Mouse (Mus musculus) mouse embryonic stem cell (cell line): ENCODE data around the gene Htatsf1.

ENCODE experiments used
- in situ Hi-C, 2 experiments: fragments of 300-500 bp; cut with MboI; formaldehyde crosslinking; loops; 1 replicate in 1 of 2; 3 replicates in 1 of 2; pipeline ENCODE4 v1.14.3; 2019 to 2020; ENCODE audit warnings: low sequenced_read_pairs in 2 of 2, low pct_unique_long_range_greater_than_20kb in 1 of 2, mixed read lengths in 1 of 2; ENCODE audit not compliant: unreplicated experiment in 1 of 2

The Htatsf1 gene

DNA sequence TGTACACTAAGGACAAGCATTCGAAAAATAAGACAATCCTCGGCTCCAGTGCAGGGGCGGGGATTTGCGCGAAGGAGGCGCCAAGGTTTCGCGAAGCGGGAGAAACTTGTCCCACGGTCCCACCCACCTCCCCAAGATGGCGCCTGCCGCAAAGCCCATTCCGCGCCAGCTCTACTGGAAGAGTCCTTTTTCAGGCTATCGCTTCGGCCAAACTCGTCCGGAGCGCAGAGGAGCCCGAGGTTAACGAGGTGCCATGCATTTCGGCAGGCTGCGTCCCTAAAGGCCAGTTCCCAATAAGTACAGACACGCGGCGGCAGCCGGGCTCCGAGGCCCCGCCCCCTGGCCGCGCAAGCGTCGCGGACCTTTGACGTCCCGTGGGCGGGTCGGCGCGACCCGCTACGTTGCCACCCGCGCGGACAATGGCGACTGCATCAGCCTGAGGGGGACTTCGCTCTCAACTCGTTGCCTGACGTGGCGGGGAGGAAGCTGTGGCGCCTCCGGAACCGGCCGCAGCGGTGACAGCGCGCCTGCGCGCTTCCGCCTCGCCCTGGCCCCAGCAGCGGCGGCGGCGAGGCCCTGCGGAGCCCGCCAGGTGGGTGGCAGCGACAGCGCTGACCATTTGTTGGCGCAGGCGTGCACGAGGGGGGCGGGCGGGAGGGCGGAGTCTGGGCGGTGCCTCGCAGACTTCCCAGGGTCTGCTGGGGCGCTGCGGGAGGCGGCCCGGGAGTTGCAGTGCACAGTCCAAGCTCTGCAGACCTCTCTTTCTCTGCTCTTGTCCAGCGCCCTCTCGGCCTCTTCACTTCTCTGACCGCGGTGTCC is at the start of gene Htatsf1:
TSS of gene Htatsf1 (plus strand) at position 410 of the 819 bp plus-strand sequence.
- in situ Hi-C loops: no loop called here

DNA sequence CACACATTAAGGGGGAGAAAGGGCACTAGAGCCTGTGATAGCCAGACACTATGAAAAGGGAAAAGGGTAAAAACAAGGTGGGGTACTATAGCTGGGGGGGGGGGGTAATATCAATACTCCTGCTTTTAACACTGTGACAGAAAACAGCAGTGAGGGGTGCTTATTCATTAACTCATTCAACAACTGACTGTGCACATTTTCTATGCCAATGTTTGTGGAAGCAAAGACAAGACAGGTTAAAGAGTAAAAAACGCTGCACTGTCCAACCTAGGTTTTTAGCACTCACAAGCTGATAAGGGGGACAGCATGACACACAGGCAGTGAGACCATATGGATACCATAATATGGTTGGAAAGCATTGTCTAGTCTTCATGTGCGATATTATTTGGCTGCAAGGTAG is 40.5 kb upstream of the Htatsf1 start:
- in situ Hi-C loops: no loop called here

DNA sequence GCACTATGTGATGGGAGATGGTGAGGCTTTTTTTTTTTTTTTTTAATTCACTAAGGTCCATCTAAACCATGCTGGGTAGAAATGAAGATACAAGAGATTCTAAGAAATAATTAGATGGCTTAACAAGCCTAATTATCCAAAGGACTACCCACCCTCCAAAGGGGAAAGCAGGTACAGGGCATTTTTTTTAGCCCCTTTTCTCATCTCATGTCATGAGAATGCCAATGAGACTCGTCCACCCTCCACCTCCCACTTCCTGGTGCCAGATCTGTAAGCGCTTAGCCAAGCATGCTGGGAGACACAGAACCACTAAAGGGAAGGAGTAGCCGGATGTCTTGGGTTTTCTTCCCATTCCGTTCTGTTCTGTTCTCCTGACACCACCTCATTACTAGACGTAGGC is 10.6 kb upstream of the Htatsf1 start, which contains the start of gene Brs3:
TSS of gene Brs3 (plus strand) at position 301 of the 400 bp plus-strand sequence.
- in situ Hi-C loops: no loop called here

DNA sequence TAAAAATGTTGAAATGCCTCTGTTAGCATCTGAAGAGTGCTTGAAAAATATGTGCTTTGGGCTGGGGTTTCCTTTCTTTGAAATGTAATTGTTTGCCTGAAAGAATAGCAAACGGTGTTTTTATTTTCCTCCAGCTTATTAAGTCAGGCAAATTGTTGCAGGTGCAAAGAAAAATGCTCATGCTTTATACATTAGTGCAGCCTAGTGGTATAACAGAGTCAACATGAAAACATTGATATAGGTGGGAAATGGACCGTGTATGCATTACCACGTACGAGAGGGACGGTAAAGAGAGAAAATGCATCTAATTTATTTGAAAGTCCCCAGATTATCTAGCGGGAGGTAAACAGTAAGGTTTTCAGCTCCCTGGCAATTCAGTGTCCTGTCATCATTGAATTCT is 9.5 kb upstream of the Htatsf1 start:
- in situ Hi-C loops: no loop called here

DNA sequence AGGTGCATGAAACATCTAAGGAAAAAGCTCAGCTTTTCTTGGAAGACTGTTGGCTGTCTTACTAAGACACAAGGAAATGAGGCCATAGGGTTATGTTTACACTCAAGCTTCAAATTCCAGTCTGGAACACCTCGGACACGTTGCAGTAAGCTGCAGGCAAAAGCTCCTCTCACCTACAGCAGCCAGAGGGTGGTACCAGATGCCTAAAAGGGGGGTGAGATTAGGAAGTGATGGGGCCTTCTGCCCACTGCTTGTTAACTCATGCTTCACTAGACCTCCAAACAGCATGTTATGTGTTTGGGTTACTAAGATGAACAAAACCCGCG is 572 bp upstream of the Htatsf1 start:
- in situ Hi-C loops: no loop called here

DNA sequence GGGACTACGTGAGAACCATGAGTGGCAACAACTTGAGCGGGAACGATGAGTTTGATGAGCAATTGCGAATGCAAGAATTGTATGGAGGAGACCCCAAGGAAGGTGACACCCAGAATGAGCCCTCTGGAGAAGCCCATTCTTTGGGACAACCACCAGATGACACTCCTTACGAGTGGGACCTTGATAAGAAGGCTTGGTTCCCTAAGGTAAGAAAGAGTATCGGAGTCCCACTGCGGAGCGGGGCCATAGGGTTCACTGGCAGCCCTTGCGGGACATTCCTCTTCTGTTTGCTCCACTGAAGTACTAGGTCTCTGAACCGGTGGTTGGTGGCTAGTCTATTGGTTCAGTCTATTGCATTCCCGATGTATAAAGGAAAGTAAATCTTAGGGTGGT is 606 bp downstream of the Htatsf1 start:
- in situ Hi-C loops: no loop called here

DNA sequence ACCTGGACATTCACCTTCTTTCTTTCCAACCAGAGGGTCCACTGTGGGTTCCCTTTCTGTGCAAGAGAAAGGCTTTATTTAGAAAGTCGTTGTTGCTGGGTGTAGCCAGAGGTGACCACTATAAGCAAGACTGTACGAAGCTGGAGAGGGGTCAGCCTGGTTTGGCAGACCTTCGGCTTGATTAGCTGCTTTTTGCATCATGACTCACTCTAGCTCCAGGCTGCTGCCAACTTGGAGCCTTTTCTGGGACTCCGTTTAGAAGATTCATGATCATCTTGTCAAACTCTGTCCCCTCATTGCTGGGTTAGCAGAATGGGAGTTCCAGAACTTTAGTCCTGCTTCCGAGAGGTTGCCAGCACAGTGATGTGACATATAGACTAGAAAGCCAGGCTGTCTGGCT is 28.1 kb downstream of the Htatsf1 start:
- in situ Hi-C loops: no loop called here

DNA sequence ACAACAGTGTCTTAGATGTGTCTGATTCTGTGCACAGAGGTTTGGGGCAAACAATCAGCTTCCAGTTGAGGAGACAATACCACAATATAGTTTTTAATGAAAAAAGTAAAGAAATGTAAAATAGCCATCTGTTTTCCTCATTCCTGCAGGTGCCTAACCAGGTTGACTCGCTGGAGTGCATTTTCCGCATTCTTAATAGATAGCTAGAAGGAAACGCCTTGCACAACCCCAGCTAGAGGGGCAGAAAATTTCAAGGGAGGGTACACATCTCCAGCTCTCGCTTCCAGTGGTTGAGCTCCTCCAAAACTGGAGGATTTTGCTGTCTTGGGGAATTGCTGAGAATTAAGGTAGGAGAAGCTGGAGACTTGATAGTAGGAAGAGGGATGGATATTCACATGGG is 34.4 kb downstream of the Htatsf1 start, which contains the start of gene Vgll1:
TSS of gene Vgll1 (plus strand) at position 301 of the 400 bp plus-strand sequence.
- in situ Hi-C loops: no loop called here

DNA sequence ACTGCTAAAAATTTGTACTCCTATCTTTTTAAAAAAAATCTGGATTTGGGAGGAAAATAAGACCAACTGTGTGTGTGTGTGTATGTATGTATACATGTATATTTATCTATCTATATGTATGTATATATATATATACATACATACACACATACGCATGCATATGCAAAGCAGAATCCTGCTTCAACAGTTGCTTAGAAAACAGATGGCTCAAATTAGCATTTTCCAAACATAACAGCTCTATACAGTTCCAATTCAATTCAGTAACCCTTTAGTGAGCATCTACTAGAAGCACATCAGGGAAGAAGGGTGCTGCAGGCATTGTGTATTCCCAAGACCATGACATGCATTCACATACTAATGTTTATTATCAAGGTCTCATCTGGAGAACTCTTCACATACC is 50.0 kb downstream of the Htatsf1 start:
- in situ Hi-C loops: loop anchor here in 1 of 2 experiments (25.0 kb wide), 1 partner anchor 266 kb away; no protein-coding TSS in a partner anchor

DNA sequence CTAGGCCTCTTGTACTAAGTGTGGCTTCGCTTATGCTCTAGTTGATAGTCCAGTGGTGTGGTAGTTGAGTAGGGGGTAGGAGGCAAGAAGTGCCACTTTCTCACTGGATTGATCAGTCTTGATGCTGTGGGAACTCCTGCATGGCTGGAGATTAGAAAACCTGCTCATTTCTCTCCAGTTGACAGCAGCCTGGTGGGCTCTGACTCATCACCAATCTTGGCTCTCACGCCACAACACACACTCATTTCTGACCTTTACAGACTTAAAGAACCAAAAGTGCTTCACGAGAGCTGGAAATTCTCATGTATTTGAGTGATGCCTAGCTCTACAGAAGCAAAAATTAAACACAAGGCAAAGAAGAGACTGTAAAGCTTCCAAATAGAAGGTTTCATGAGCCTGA is 53.6 kb downstream of the Htatsf1 start:
- in situ Hi-C loops: loop anchor here in 1 of 2 experiments (25.0 kb wide), 1 partner anchor 270 kb away; no protein-coding TSS in a partner anchor
